Mouse (Mus musculus) cerebellum, adult 2 months (tissue): Measurements from ENCODE around the gene Shh.

Experiments used
- CTCF ChIP-seq: fragments of 200-500 bp; IDR thresholded peaks from 2 replicates; pipeline ENCODE4 v1.5.1; 2011; ENCODE audit warnings: low read depth, mild to moderate bottlenecking, control low read depth, low read length, moderate library complexity, borderline replicate concordance; ENCODE audit not compliant: insufficient read depth
- POLR2A ChIP-seq: fragments of 200-500 bp; IDR thresholded peaks from 2 replicates; pipeline ENCODE4 v1.6.1; 2011; ENCODE audit warnings: low read length, control low read depth, borderline replicate concordance; ENCODE audit not compliant: insufficient read depth

DNA sequence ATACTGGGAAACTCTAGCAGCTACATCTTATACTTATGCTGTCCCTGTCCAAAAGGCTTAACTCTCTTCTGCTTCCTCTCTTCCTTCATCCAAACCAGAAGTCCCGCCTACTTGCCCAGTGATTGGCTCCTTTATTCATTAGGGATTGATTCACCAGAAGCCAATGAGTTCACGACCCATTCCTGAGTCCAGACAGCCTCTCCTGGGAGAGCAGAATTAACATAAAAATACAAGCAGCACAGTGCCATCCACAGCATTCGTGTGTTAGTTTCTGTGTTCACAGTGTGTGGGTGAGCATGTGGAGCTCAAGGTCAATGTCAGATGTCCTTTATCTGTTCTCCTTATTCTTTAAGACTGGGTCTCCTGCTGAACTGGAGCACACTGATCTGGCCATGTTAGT is 13.5 kb downstream of the Shh start:
- TF ChIP-seq POLR2A (no peak), CTCF (no peak)
